Mouse (Mus musculus) spleen, adult 2 months (tissue): ENCODE data around the gene Zbtb46.

Experiments
- CTCF ChIP-seq: fragments of 200-500 bp; IDR thresholded peaks from 2 replicates; pipeline ENCODE4 v1.5.1; 2011; ENCODE audit warnings: mild to moderate bottlenecking, inconsistent platforms; ENCODE audit not compliant: insufficient read depth, insufficient read length, insufficient replicate concordance; ENCODE audit errors: extremely low read depth
- POLR2A ChIP-seq: fragments of 200-500 bp; IDR thresholded peaks from 2 replicates; pipeline ENCODE4 v1.6.1; 2011; ENCODE audit warnings: low read depth, low read length, inconsistent platforms

- no peak for TF ChIP-seq CTCF
- no peak for TF ChIP-seq POLR2A
Observed at GRCm38 (mm10) chr2:181463008-181463738, 3.9 kb upstream of the Zbtb46 start.
